Mouse (Mus musculus) neural tube, embryonic 14.5 days (tissue): Measurements from ENCODE around the gene Tjp1. TPM values are rescaled to one million over a fixed set of nuclear protein-coding genes. Genes with fewer than 3 reads are reported as not detected.
A peak's percentile ranks its signal among the peaks of the same experiment; 100 is the strongest.

ENCODE experiments used
- ATAC-seq: fragments of 200-750 bp; cut with Nextera tagmentation; 2 replicates; pipeline ENCODE4 v1.8.0; 2017; ENCODE audit warnings: low read depth, mild to moderate bottlenecking, moderate TSS enrichment, moderate library complexity
- H3K27ac ChIP-seq: fragments of 300-500 bp; sonication (generic); 2 replicates; pipeline ENCODE4 v1.5.1; 2014; ENCODE audit warnings: low read depth, mild to moderate bottlenecking, control low read depth, low read length, moderate library complexity, mixed read lengths
- H3K27me3 ChIP-seq: fragments of 300-500 bp; sonication (generic); 2 replicates; pipeline ENCODE4 v1.6.1; 2014; ENCODE audit warnings: low read length; ENCODE audit not compliant: control insufficient read depth, insufficient read depth
- H3K36me3 ChIP-seq: fragments of 300-500 bp; sonication (generic); 2 replicates; pipeline ENCODE4 v1.6.1; 2014; ENCODE audit warnings: low read length, mixed read lengths; ENCODE audit not compliant: control insufficient read depth, insufficient read depth
- H3K4me1 ChIP-seq: fragments of 300-500 bp; sonication (generic); 2 replicates; pipeline ENCODE4 v1.6.1; 2014; ENCODE audit warnings: low read length; ENCODE audit not compliant: control insufficient read depth, insufficient read depth
- H3K4me2 ChIP-seq: fragments of 300-500 bp; sonication (generic); 2 replicates; pipeline ENCODE4 v1.6.1; 2014; ENCODE audit warnings: mild to moderate bottlenecking, low read depth, low read length, control low read depth
- H3K4me3 ChIP-seq: fragments of 300-500 bp; sonication (generic); 2 replicates; pipeline ENCODE4 v1.5.1; 2014; ENCODE audit warnings: low read depth, low read length, control low read depth, mixed read lengths
- H3K9ac ChIP-seq: fragments of 300-500 bp; sonication (generic); replicated peaks from 2 replicates; pipeline ENCODE4 v1.6.1; 2014; ENCODE audit warnings: low read depth, mild to moderate bottlenecking, control low read depth, low read length, mixed read lengths
- H3K9me3 ChIP-seq: fragments of 300-500 bp; sonication (generic); 2 replicates; pipeline ENCODE4 v1.6.1; 2016; ENCODE audit warnings: low read length; ENCODE audit not compliant: control insufficient read depth
- WGBS: fragments of 180-500 bp; shearing (Covaris S2); extraction: QIAGEN DNeasy Blood & Tissue Kit; methylation state at CpG from one replicate; pipeline ENCODE4 v1.1.7; 2014; 5-methylcytosine and 5-hydroxymethylcytosine counted together
- polyA plus RNA-seq: library from polyadenylated mRNA; unstranded; fragments of >200 nt; fragmentation: Nextera tagmentation; extraction: Ambion mirVana; gene quantifications from 2 replicates; pipeline ENCODE4 v1.2.1, GENCODE M21; 2014

The Tjp1 gene
- polyA plus RNA-seq, 1 experiment from 2014 or later: 37.0 TPM

DNA sequence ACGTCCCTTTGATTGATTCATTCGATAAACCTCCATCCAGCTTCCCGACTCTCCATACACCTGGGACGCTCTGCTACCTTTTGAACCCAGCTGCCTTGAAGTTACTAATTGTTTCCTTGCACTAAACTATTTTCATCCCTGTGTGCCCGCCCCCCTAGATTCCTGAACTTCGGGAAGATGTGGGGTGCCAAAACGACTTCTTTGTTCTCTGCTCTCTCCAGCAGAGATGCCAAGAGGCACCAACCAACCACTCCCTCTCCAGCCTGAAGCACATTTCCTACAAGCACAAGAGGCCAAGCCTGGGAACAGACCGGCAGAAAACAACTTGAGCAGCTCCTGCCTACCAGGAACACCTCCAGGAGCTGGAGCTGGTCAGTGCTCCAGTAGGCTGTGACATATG is 57.4 kb downstream of the Tjp1 start:
- no peaks in the 10 kb centered on the region for H3K9me3 ChIP-seq
- no peaks in the 10 kb centered on the region for H3K36me3 ChIP-seq
- H3K27ac ChIP-seq: no peak overlapping the region
- ATAC-seq: no peak
- H3K9ac ChIP-seq: no peak overlapping the region
- H3K4me3 ChIP-seq: no peak overlapping the region
- no peaks in the 10 kb centered on the region for H3K4me1 ChIP-seq
- H3K27me3 ChIP-seq: no peaks in the 10 kb centered on the region
- no peak overlapping the region for H3K4me2 ChIP-seq
- WGBS: 27% methylated on average over 8 of the region's 8 CpGs

DNA sequence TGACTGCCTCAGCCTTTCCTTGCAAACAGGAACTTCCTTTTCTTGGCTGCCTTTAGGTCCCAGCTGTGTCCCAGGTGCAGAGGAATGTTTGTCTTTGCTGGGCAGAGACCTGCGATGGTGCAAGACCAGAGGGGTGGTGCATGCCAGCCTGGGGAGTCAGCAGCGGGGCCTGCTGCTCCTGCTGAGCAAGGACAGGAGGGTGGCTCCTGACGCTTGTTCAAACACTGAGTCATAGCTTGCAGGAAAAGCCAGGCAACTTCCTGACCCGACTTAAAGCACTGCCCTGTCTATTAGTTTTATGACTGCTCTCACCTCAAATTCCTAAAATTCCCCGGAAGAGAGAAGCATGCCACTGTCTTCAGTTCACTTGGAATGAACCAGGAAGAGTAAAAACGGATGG is 57.9 kb downstream of the Tjp1 start:
- 20% methylated on average over 6 of the region's 6 CpGs for WGBS
- no peak overlapping the region for H3K4me2 ChIP-seq
- no peak for ATAC-seq
- no peaks in the 10 kb centered on the region for H3K27me3 ChIP-seq
- H3K27ac ChIP-seq: no peak overlapping the region
- H3K9me3 ChIP-seq: no peaks in the 10 kb centered on the region
- H3K36me3 ChIP-seq: no peaks in the 10 kb centered on the region
- H3K4me1 ChIP-seq: no peaks in the 10 kb centered on the region
- no peak overlapping the region for H3K4me3 ChIP-seq
- no peak overlapping the region for H3K9ac ChIP-seq

DNA sequence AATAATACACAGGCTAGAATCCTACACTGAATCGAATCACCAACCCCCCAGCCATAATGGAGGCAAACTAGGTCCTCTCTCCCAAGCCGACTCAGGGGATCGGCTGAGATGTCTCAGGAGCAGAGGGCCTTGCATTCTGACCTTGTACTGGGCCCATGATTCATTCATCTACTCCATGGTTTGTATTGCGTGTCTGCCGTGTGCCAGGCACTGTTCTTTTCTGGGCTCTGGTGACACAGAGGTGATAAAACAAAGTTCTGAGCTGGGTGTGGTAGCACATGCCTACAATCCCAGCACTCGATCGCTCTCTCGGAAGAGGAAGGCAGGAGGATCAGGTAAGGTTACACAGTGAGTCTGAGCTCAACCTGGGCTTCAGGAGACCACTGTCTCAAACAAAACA is 59.4 kb downstream of the Tjp1 start:
- Histone ChIP-seq H3K4me1 (no peaks in the 10 kb centered on the region), H3K4me2 (no peak overlapping the region), H3K27ac (no peak overlapping the region), H3K27me3 (no peaks in the 10 kb centered on the region), H3K9ac (no peak overlapping the region), H3K36me3 (no peaks in the 10 kb centered on the region), H3K9me3 (no peaks in the 10 kb centered on the region), H3K4me3 (no peak overlapping the region)
- 88% methylated on average over 8 of the region's 8 CpGs for WGBS
- no peak for ATAC-seq

DNA sequence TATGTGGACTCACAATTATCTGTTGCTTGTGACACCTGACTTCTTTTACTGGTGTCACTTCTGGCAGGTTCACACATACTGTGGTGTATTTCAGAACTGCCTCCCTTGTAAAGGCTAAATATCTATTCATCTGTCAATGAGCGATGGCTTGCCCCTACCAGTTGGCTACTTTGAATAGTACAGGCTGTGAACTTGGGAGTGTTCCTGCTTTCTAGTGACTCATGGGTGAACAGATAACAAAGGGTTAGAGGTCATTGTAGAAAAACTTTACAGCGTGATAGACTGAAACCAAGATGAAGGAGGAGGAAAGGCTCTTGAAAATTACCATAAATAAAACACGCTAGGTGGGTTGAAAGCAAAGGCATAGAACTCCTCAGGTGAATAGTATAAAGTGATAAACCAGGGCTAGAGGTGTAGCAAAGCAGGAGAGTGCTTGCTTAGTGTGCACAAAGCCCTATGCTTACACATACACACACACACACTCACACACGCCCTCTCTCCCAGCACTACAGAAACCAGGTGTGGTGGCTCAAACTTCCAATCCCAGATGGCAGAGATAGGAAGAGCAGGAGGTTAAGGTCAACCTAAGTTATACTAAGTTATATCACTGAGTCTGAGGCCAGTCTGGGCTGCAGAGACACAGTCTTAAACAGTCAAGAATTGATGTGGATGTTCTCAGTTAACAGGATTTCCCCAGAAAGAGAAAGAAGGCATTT is 60.1 kb downstream of the Tjp1 start:
- no peak overlapping the region for H3K4me2 ChIP-seq

DNA sequence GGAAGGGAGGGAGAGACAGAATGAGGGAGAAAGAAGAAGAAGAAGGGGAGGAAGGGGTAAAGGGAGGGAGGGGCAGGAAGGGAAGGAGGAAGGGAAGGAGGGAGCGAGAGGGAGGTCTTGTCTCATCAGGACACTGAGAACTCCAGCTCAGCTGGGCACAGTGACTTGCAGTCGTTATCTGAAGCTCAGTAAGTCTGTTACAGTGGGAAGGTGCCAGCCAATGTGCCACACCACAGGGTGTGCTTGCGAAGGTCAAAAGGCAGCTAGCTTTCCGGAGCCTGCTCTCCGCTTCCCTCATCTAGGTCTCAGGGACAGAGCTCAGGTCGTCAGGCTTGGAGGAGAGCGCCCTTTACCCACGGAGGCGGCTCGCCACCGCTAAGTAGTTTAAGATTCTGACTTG is 61.4 kb downstream of the Tjp1 start:
- no peak for ATAC-seq

More for the DNA sequence above, 60.1 kb downstream of the Tjp1 start:
- H3K36me3 ChIP-seq: no peaks in the 10 kb centered on the region
- no peak overlapping the region for H3K9ac ChIP-seq
- H3K27ac ChIP-seq: no peak overlapping the region
- no peak overlapping the region for H3K4me3 ChIP-seq
- H3K27me3 ChIP-seq: no peaks in the 10 kb centered on the region
- 92% methylated on average over 4 of the region's 4 CpGs for WGBS
- no peaks in the 10 kb centered on the region for H3K9me3 ChIP-seq
- no peak for ATAC-seq
- no peaks in the 10 kb centered on the region for H3K4me1 ChIP-seq

DNA sequence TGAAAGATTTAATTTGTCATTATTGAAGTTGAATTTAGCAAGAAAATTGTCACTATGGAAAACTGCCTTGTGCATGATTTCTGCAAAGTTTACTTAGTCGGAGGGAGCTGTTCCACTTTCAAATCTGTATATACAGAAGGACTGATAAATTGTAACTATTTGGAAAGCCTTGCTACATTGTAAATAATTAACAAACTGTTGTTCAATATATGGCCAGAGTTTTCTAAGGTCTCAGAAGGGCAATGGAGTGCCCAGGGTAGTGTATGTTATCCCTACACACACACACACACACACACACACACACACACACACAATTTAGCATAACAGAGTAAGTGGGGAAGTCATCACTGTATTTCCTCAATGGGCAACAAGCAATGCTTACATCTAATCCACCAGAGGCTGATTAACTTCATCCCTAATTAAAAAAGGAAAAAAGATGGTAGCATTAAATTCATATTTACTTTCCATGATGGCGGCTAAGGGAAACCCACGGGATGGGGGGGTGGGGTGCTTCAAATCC is 63.0 kb downstream of the Tjp1 start:
- 75% methylated on average over 3 of the region's 3 CpGs for WGBS
- Histone ChIP-seq H3K4me1 (no peaks in the 10 kb centered on the region), H3K36me3 (no peaks in the 10 kb centered on the region), H3K27ac (no peak overlapping the region), H3K4me3 (no peak overlapping the region), H3K27me3 (no peaks in the 10 kb centered on the region), H3K9me3 (no peaks in the 10 kb centered on the region), H3K9ac (no peak overlapping the region), H3K4me2 (no peak overlapping the region)
- peak; percentile 57; the same call in 1 of the 2 replicates for ATAC-seq

More for the DNA sequence above, 61.4 kb downstream of the Tjp1 start:
- Histone ChIP-seq H3K36me3 (no peaks in the 10 kb centered on the region), H3K9ac (no peak overlapping the region), H3K27ac (no peak overlapping the region), H3K27me3 (no peaks in the 10 kb centered on the region), H3K4me1 (no peaks in the 10 kb centered on the region), H3K4me2 (no peak overlapping the region), H3K4me3 (no peak overlapping the region), H3K9me3 (no peaks in the 10 kb centered on the region)
- WGBS: 48% methylated on average over 11 of the region's 11 CpGs

DNA sequence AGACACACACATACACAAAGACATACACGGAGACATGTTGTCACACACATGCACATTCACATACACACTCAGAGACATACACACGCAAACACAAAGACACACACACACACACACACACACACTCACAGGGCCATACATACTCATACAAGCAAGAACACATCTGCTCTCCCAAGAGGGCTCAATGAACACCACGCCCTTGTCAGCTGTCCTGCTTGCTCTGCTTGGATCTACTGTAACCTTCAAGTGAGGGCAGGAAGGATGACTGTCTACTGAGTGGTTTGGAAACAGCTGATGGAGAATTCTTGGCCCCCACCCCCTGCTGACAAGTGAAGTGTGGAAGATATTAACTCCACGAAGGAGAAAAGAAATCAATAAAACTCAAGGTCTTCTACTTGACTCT is 64.1 kb downstream of the Tjp1 start:
- no peaks in the 10 kb centered on the region for H3K36me3 ChIP-seq
- H3K9me3 ChIP-seq: no peaks in the 10 kb centered on the region
- H3K4me3 ChIP-seq: no peak overlapping the region
- H3K4me1 ChIP-seq: no peaks in the 10 kb centered on the region
- no peak for ATAC-seq
- no peak overlapping the region for H3K9ac ChIP-seq
- no peaks in the 10 kb centered on the region for H3K27me3 ChIP-seq
- no peak overlapping the region for H3K27ac ChIP-seq
- H3K4me2 ChIP-seq: no peak overlapping the region
- WGBS: 85% methylated on average over 4 of the region's 4 CpGs

DNA sequence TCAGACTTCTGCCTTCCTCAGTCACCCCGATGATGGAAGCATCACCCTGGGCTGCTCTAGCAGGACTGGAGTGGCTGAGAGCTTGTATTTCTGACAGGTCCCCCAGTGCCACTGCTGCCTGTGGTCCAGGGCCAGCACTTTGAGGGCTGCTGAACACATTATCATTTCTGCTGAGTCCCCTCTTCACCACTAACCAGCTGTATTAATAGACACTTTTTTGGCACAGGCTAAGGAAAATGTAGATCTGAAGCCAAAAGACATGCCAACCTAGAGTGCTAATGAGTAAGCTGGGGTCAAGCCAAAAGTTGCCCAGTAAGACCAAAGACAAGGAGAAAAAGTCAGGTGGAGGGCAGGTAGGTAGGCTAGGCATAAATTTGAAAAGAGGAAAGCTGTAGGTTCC is 66.2 kb downstream of the Tjp1 start:
- Histone ChIP-seq H3K4me2 (no peak overlapping the region), H3K36me3 (no peaks in the 10 kb centered on the region), H3K27me3 (no peaks in the 10 kb centered on the region), H3K9me3 (no peaks in the 10 kb centered on the region), H3K27ac (no peak overlapping the region), H3K9ac (no peak overlapping the region), H3K4me1 (no peaks in the 10 kb centered on the region), H3K4me3 (no peak overlapping the region)
- ATAC-seq: no peak
- WGBS: 92% methylated on average over 1 of the region's 1 CpGs

DNA sequence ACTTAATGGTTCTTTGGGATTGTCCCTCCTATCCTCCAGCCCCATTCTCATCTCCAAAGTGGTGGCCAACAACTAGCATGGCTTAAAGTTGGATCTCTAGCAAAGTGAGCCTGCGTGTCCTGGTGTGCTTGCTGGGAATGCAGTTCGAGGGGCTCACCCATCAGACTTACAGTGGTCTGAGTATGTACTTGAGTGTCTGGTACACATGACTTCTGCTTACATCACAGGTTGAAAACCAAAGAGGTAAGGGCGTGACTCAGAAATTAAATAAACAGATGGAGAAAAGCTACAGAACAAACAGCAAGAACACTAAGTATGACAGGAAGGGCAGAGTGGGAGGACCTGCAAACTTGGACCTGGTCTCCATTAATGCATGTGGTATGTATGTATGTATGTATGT is 67.4 kb downstream of the Tjp1 start:
- H3K9ac ChIP-seq: no peak overlapping the region
- 91% methylated on average over 3 of the region's 3 CpGs for WGBS
- no peak for ATAC-seq

More for the DNA sequence above, 67.4 kb downstream of the Tjp1 start:
- Histone ChIP-seq H3K9me3 (no peaks in the 10 kb centered on the region), H3K27me3 (no peaks in the 10 kb centered on the region), H3K27ac (no peak overlapping the region), H3K4me3 (no peak overlapping the region), H3K36me3 (no peaks in the 10 kb centered on the region), H3K4me2 (no peak overlapping the region), H3K4me1 (no peaks in the 10 kb centered on the region)
